Mouse (Mus musculus) brown adipose tissue, adult 24 weeks (tissue): ENCODE data around the gene Cltc. TPM values are rescaled to one million over a fixed set of nuclear protein-coding genes. Genes with fewer than 3 reads are reported as not detected.

Experiments
- H3K27ac ChIP-seq: fragments of 200-500 bp; replicated peaks from 2 replicates; pipeline ENCODE4 v1.5.1; 2012; ENCODE audit warnings: low read depth, mild to moderate bottlenecking, low read length
- H3K4me1 ChIP-seq: fragments of 200-500 bp; 2 replicates; pipeline ENCODE4 v1.6.1; 2012; ENCODE audit warnings: low read length, mixed read lengths; ENCODE audit not compliant: control insufficient read depth, insufficient read depth, insufficient read length
- H3K4me3 ChIP-seq: fragments of 200-500 bp; 2 replicates; pipeline ENCODE4 v1.5.1; 2012; ENCODE audit warnings: low read depth, mild to moderate bottlenecking, low read length, moderate library complexity; ENCODE audit not compliant: insufficient read depth
- polyA plus RNA-seq: library from polyadenylated mRNA; stranded (reverse); fragments of >200 nt; gene quantifications from 2 replicates; pipeline ENCODE4 v1.2.4, GENCODE M21; 2012; ENCODE audit not compliant: missing spikeins, insufficient read depth, insufficient read length

Cltc gene
- polyA plus RNA-seq, 1 experiment = 155 TPM

DNA sequence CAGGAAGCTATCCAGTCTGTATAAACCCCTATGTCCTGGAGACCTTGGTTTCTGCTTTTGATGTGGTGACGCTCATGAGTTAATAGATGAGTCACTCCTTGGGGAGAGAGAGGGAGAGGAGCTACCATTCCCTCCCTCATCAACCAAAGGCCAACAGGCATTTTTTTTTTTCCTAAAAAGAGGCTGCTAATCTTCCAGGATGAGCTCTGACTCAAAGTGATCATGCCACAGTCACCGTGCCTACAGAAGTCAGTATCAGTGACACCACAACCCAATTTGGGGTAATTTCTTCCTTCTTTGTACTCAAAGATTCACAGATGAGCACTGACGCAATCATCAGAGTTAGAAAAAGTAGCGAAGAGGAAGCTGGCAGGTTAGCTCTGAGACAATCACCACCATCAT, 104.8 kb downstream of the Cltc start:
- Histone ChIP-seq H3K4me1 (no peaks in the 10 kb centered on the region), H3K27ac (0 out of 2 replicates have a peak overlapping the region, but pooled peaks have one; percentile 2), H3K4me3 (no peak overlapping the region)

DNA sequence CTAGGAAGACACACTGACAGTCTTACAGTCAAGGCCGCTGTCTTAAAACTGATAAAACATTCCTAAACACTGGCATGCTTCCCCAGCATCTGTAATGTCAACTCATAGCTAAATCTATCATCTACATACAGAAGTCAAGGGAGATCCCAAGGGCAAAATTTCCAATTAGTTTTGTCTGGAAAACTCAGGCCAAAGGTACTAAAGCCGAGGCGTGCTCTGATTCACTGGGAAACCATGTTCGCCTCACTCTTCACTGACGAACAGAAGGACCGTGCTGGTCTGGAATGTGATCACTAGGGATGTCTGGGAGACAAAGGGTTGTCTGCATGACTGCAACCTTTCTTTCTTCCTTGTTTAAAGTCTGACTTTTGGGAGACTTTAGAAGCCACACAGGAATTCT, 106.7 kb downstream of the Cltc start:
- no peaks in the 10 kb centered on the region for H3K4me1 ChIP-seq
- H3K27ac ChIP-seq = no peak overlapping the region
- H3K4me3 ChIP-seq = no peak overlapping the region

DNA sequence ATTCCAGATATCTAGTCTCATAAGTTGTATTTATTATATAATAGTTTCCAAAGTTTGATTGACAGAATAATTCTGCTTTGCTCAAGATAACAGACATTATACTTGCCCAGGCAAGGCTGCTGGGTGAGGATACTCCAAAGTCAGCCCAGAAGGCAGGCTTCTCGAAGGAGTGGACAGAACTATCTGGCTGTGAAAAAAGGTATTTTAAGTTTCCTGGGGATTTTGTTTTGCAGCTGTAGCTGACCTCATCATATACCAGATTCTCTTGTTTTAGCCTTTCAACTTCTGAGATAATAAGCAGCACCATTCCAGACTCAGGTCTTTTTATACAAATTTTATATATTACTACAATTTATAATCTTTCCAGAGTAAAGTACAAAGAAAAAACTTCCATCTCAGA, 107.8 kb downstream of the Cltc start:
- H3K4me3 ChIP-seq = no peak overlapping the region
- no peak overlapping the region for H3K27ac ChIP-seq

DNA sequence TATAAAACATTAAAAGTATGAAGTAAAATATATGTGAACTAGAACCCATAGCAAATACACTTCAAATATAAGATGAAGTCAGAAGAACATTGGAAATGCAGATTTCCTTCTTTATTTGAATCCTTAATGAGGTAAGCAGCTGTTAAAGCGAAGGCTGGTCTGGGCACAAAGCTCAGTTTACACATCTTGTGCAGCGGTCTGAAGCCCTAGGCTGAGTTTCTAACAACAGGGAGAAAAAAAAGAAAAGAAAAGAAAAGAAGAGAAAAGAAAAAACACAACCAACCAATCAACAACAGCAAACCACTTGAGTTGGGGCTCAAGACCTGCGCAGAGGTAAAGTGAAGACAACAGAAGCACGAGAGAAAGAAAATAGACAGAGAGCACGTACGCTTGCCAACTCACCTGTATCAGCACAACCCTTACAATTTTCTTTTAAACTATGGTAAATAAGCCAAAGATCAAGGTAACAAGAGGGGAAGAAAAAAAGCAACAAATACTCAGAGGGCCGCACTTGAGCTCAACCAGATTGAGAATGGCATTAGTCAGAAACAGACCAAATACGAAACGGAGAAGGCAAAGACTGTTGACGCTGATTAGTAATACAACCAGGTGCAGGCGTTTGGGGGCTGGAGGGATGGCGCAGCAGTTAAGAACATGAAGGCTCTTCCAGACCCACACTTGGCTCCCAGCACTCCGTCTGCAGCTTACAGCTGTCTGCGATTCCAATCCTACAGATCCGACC, 109.5 kb downstream of the Cltc start:
- Histone ChIP-seq H3K4me3 (no peak overlapping the region), H3K4me1 (no peaks in the 10 kb centered on the region), H3K27ac (no peak overlapping the region)

More for the DNA sequence above, 107.8 kb downstream of the Cltc start:
- no peaks in the 10 kb centered on the region for H3K4me1 ChIP-seq

DNA sequence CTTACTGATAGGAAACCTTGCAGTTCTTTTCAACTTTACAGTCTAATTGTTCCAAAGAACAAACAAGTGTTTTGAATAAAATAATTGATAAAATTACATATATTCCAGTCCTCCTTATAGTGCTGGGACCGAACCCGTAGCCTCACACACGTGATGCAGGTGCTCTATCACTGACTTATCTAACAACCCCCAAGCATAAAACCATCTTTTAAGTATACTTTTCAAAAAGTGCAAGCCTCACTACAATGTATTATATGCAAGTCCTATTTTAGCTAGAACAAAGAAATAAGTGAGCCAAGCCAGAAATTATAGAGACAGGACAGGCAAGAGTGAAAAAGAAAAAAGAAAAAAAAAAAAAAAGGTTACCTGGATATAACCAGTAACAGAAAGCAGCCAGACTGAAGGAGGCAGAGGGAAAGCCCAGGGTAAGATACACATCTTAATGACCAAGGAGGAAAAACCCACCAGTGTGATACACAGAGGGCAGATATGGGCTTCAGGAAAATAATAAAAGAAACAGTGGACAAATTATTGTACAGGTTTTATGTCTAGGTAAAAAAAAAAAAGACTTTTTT, 110.4 kb downstream of the Cltc start:
- H3K4me3 ChIP-seq = no peak overlapping the region
- no peak overlapping the region for H3K27ac ChIP-seq
- H3K4me1 ChIP-seq = peaks cover under 1% of the 10 kb centered on the region; the same call in 1 of the 2 replicates

DNA sequence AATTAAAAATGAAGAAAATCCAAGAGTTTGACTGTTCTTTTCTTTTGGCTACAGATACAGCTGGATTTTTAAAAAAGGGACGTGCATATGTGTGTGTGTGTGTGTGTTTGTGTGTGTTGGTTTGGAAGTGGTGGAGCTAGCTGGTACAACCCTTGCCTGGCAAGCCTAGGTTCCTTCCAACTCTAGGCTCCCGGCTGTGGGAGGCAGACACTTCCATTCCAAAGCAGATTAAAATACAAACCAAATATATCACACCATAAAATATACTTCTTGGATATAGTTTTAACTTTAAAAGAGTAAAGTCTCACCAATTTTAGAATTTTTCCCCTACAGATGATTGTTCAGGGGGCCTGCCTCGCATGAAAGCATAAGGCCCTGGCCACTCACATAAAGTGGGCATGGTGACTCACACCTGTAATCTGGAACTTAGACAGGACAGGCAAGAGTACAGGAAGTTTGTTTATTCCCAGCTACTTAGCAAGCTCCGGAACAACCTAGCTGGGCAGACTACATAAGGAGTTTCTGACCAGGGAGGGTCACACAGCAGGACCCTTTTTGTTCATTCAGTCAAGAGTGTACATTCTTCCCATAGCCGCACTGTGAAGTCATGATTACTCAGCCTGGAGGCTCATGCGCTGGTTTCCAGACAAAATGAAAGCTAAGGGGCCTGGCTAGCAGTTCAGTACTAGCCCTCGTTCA, 111.1 kb downstream of the Cltc start:
- no peak overlapping the region for H3K27ac ChIP-seq
- H3K4me3 ChIP-seq = no peak overlapping the region
- peaks cover 3% of the 10 kb centered on the region; the same call in 1 of the 2 replicates for H3K4me1 ChIP-seq

DNA sequence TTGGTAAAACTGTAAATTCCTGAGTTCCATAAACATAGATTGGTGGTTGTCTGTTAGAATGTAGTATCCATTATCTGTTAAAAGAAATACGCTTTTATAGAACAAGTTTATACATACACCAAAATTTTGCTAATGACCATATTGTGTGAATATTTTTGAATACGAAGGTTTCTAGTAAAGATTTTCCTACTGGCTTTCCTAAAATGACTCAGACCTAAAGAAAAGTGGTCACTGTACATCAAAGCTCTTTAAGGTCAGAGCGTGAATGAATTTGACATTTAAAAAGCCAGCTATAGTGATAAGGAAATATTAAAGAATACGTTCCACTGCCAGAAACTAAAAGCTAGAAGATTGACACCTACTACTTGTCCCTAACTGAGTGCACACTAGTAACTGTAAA, 112.8 kb downstream of the Cltc start:
- no peak overlapping the region for H3K27ac ChIP-seq
- no peak overlapping the region for H3K4me3 ChIP-seq
- H3K4me1 ChIP-seq = peaks cover 3% of the 10 kb centered on the region; the same call in 1 of the 2 replicates

Other genes with a start within 250 kb of the Cltc start
- gene Rps6kb1, start 212.8 kb downstream of the Cltc start, polyA plus RNA-seq = 42.7 and 44.0 TPM in 2 replicates
- 7.5 and 9.3 TPM in 2 replicates for gene Tubd1, start 212.6 kb downstream of the Cltc start, polyA plus RNA-seq
- 62.6 and 85.5 TPM in 2 replicates for gene Vmp1, start 73.7 kb downstream of the Cltc start, polyA plus RNA-seq
- 11.9 and 15.9 TPM in 2 replicates for gene Ptrh2, start 73.6 kb downstream of the Cltc start, polyA plus RNA-seq
- gene Dhx40, start 50.2 kb upstream of the Cltc start, polyA plus RNA-seq = 18.5 and 20.4 TPM in 2 replicates
- 9.6 and 11.2 TPM in 2 replicates for gene Ypel2, start 236.1 kb upstream of the Cltc start, polyA plus RNA-seq